Mouse (Mus musculus) granulocyte monocyte progenitor cell, adult 5-6 weeks (primary cell): Measurements from ENCODE around the gene Mrgpra2a. TPM values are rescaled to one million over a fixed set of nuclear protein-coding genes. Genes with fewer than 3 reads are reported as not detected.
A peak's percentile ranks its signal among the peaks of the same experiment; 100 is the strongest.
"Not testable (repeated sequence)": the region's sequence is repeated elsewhere in the genome, so short reads cannot be mapped to it uniquely, and the experiment has no call there.

Experiments used
- ATAC-seq: replicated peaks from 2 replicates; pipeline ENCODE4 v1.8.0; 2016; ENCODE audit warnings: mild to moderate bottlenecking, moderate TSS enrichment, inconsistent platforms; ENCODE audit not compliant: poor library complexity, severe bottlenecking
- total RNA-seq, 2 experiments: library from RNA; stranded (forward) in 1 of 2; stranded (reverse) in 1 of 2; fragments of 200-712, 200-1000 nt in 1 of 2; fragments of >200 nt in 1 of 2; fragmentation: Nextera tagmentation in 1 of 2; gene quantifications; 2 replicates each; pipeline ENCODE4 v1.2.3; 2014 to 2017

The Mrgpra2a gene
- total RNA-seq (2014; fragmentation: Nextera tagmentation) (3.9 and 18.8 TPM in 2 replicates), total RNA-seq (2017) (1.5 and 4.7 TPM in 2 replicates)

DNA sequence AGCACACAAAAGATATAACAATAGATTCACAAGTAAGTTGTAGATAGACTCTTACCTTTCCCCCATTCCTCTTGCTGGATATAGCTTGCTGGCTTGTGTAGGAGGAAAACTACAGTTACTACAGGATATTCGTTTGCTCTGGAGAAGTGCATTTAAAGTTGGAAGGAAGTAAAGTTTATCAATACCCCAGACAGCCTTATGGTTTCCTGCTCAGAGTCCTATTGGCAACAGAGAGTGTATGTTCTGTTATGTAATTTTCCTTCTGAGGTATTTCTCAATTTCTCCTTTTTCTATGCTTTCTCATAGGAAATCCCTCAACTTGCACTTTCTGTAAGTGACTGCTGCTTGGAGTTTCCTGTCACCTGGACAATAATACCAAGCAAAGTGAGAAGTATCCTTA, at the start of gene Mrgpra2a:
Mrgpra2a (minus strand) TSS at position 125 of the 400 bp plus-strand sequence.
- peak; percentile 95 for ATAC-seq

GRCm38 (mm10) chr7:47491266-47491665, 39.3 kb upstream of the Mrgpra2a start:
- ATAC-seq, result peak; percentile 66

DNA sequence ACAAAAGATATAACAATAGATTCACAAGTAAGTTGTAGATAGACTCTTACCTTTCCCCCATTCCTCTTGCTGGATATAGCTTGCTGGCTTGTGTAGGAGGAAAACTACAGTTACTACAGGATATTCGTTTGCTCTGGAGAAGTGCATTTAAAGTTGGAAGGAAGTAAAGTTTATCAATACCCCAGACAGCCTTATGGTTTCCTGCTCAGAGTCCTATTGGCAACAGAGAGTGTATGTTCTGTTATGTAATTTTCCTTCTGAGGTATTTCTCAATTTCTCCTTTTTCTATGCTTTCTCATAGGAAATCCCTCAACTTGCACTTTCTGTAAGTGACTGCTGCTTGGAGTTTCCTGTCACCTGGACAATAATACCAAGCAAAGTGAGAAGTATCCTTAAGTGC, 37.5 kb upstream of the Mrgpra2a start:
- ATAC-seq, result peak; percentile 88

- ATAC-seq, result peak; percentile 79
Observed at GRCm38 (mm10) chr7:47483181-47483580, 31.2 kb upstream of the Mrgpra2a start.

GRCm38 (mm10) chr7:47473904-47474303, 22.0 kb upstream of the Mrgpra2a start:
- ATAC-seq, result peak; percentile 82

- ATAC-seq, result not testable (repeated sequence)
Observed at GRCm38 (mm10) chr7:47465278-47465981, 13.5 kb upstream of the Mrgpra2a start.

GRCm38 (mm10) chr7:47445729-47446128, 6.2 kb downstream of the Mrgpra2a start:
- peak; percentile 86 for ATAC-seq

GRCm38 (mm10) chr7:47436463-47436862, 15.5 kb downstream of the Mrgpra2a start:
- ATAC-seq, result peak; percentile 70

DNA sequence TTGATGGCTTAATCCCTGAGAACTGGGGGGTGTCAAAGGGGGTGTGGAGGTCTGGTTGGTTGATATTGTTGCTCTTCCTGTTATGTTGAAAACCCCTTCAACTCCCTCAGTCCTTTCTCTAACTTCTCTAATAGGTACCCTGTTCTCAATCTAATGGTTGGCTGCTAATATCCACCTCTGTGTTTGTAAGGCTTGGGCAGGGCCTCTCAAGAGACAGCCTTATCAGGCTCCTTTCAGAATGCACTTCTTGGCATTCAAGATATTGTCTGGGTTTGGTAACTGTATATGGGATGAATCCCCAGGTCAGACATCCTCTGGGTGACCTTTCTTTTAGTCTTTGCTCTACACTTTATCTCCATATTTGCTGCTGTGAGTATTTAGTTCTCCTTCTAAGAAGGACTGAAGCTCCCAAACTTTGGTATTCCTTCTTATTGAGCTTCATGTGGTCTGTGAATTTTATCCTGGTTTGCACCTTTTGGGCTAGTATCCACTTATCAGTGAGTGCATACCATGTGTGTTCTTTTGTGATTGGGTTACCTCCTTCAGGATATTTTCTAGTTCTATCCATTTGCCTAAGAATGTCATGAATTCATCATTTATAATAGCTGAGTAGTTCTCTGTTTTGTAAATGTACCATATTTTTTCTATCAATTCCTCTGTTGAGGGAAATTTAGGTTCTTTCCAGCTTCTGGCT, 24.0 kb downstream of the Mrgpra2a start:
- ATAC-seq, result not testable (repeated sequence)

DNA sequence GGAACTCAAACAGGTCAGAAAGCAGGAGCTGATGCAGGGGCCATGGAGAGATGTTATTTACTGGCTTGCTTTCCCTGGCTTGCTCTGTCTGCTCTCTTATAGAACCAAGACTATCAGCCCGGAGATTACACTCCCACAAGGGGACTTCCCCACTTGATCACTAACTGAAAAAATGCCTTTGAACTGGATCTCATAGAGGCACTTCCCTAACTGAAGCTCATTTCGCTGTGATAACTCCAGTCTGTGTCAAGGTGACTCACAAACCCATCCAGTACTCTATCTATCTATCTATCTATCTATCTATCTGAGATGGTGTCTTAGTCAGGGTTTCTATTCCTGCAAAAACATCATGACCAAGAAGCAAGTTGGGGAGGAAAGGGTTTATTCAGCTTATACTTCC, 41.3 kb downstream of the Mrgpra2a start:
- peak; percentile 46; the same call in 1 of the 2 replicates for ATAC-seq

GRCm38 (mm10) chr7:47409545-47409944, 42.4 kb downstream of the Mrgpra2a start:
- peak; percentile 87 for ATAC-seq

DNA sequence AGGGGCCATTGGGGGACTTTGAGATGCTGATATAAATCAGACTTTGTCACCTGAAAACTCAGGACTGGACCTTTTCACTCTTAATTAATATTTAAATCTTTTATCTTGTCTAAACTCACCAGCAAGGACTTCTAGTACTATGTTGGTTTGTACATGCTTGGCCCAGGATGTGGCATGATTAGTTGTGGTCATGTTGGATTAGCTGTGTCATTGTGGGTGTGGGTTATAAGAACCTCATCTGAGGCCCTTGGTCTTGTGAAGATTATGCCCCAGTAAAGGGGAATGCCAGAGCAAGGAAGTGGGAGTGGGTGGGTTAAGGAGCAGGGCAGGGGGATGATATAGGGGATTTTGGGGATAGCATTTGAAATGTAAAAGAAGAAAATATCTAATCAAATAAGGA, 50.8 kb downstream of the Mrgpra2a start:
- ATAC-seq, result peak; percentile 46; the same call in 1 of the 2 replicates

Other genes with a start within 250 kb of the Mrgpra2a start
- gene Mrgpra6, start 247.2 kb downstream of the Mrgpra2a start, total RNA-seq (2014; fragmentation: Nextera tagmentation), result not detected in 2 replicates
- gene Mrgpra6, start 247.2 kb downstream of the Mrgpra2a start, total RNA-seq (2017), result not detected in 2 replicates
- not detected in 2 replicates for gene Mrgpra9, start 199.3 kb downstream of the Mrgpra2a start, total RNA-seq (2014; fragmentation: Nextera tagmentation)
- gene Mrgpra9, start 199.3 kb downstream of the Mrgpra2a start, total RNA-seq (2017), result not detected in 2 replicates
- gene Mrgpra1, start 97.9 kb downstream of the Mrgpra2a start, total RNA-seq (2014; fragmentation: Nextera tagmentation), result not detected in 2 replicates
- gene Mrgpra1, start 97.9 kb downstream of the Mrgpra2a start, total RNA-seq (2017), result not detected in 2 replicates
- 24.9 and 52.5 TPM in 2 replicates for gene Mrgpra2b, start 76.7 kb upstream of the Mrgpra2a start, total RNA-seq (2014; fragmentation: Nextera tagmentation)
- 11.4 and 18.1 TPM in 2 replicates for gene Mrgpra2b, start 76.7 kb upstream of the Mrgpra2a start, total RNA-seq (2017)
- not detected in 2 replicates for gene Mrgpra3, start 149.2 kb upstream of the Mrgpra2a start, total RNA-seq (2014; fragmentation: Nextera tagmentation)
- gene Mrgpra3, start 149.2 kb upstream of the Mrgpra2a start, total RNA-seq (2017), result not detected in 2 replicates